ENCODE assay signal across 8 mouse cellular contexts in genomic region chr4:117126675-117127290, GRCm38 (mm10). TPM values are rescaled to one million over a fixed set of nuclear protein-coding genes. Genes with fewer than 3 reads are reported as not detected.
A peak's percentile ranks its signal among the peaks of the same experiment; 100 is the strongest.
DNase-seq lines count a peak whose midpoint lies in the region; ATAC-seq and TF ChIP-seq lines count a peak whose summit lies in the region.

Gene Tctex1d4 (plus strand): TSS chr4:117126794.

- WGBS in heart, embryonic 16.5 days = 77% methylated on average over 9 of the region's 9 CpGs

- ATAC-seq in G1E (ENCODE audit: extremely low read depth, insufficient number of reproducible peaks, low FRiP score, poor library complexity, severe bottlenecking) = no peak
- ATAC-seq in heart, embryonic 16.5 days (replicated peaks; ENCODE audit: extremely low read depth, insufficient read depth, low FRiP score) = no peak
- no peak for ATAC-seq in erythroblast, adult 5-6 weeks (replicated peaks; ENCODE audit: low FRiP score, poor library complexity, severe bottlenecking)

- H3K4me1 ChIP-seq in G1E (ENCODE audit: insufficient read depth, low read depth, low read length) = peaks cover 63% of the 10 kb centered on the region
- H3K4me1 ChIP-seq in heart, embryonic 16.5 days (ENCODE audit: control insufficient read depth, insufficient read depth, low read length) = peaks cover 19% of the 10 kb centered on the region

- intact Hi-C loops in gastrocnemius, adult 2 months (cut with DNase I) = no loop called here

- peak within 1 kb of the TSS; percentile 62 for H3K9ac ChIP-seq in heart, embryonic 16.5 days (ENCODE audit: low read length)

- no peaks in the 10 kb centered on the region for H3K9me3 ChIP-seq in G1E (replicated peaks)
- no peaks in the 10 kb centered on the region for H3K9me3 ChIP-seq in heart, embryonic 16.5 days (replicated peaks; ENCODE audit: control insufficient read depth, low read length)

- TF ChIP-seq CTCF in gastrocnemius, adult 2 months (IDR thresholded peaks at IDR 0.05) = no peak
- no peak for TF ChIP-seq CTCF in G1E (IDR thresholded peaks at IDR 0.05; ENCODE audit: low read depth, low read length)

- no peak for DNase-seq in gastrocnemius, adult 2 months
- no peak for DNase-seq in gastrocnemius, postnatal 10 days
- DNase-seq in G1E (ENCODE audit: low spot score) = peak; percentile 48
- peak; percentile 26 to 38 for DNase-seq in lung, postnatal 4 days
- DNase-seq in adrenal gland, postnatal 10 days = no peak
- DNase-seq in layer of hippocampus, adult 8-10 months (ENCODE audit: low spot score in 2 of 2) = no peak

- H3K4me2 ChIP-seq in heart, embryonic 16.5 days (ENCODE audit: low read depth, low read length) = peak within 1 kb of the TSS; percentile 40; the same call in 1 of the 2 replicates

- H3K27ac ChIP-seq in gastrocnemius, adult 2 months = peak within 1 kb of the TSS; percentile 92
- H3K27ac ChIP-seq in heart, embryonic 16.5 days (ENCODE audit: low read length) = peak within 1 kb of the TSS; percentile 94

- peaks cover 57% of the 10 kb centered on the region for H3K36me3 ChIP-seq in G1E (replicated peaks)
- peaks cover 4% of the 10 kb centered on the region; the same call in 1 of the 2 replicates for H3K36me3 ChIP-seq in heart, embryonic 16.5 days (ENCODE audit: control insufficient read depth, insufficient read depth)

- H3K27me3 ChIP-seq in G1E (ENCODE audit: insufficient read depth, low read length) = peaks cover under 1% of the 10 kb centered on the region; the same call in 1 of the 2 replicates
- H3K27me3 ChIP-seq in heart, embryonic 16.5 days (ENCODE audit: control insufficient read depth, insufficient read depth, low read length) = peaks cover 4% of the 10 kb centered on the region; the same call in 1 of the 2 replicates

- peak within 1 kb of the TSS; percentile 54 for H3K4me3 ChIP-seq in gastrocnemius, adult 2 months
- peak within 1 kb of the TSS; percentile 58; the same call in 1 of the 2 replicates for H3K4me3 ChIP-seq in G1E (ENCODE audit: low read depth, low read length)
- no peak within 1 kb of the TSS for H3K4me3 ChIP-seq in heart, embryonic 16.5 days (ENCODE audit: low read length)

RNA-seq across cellular contexts. Expression of gene Tctex1d4, which starts in this region (rescaled TPM):
- total RNA-seq in gastrocnemius, adult 2 months (2021) = not detected
- total RNA-seq in gastrocnemius, postnatal 10 days (2021) = not detected
- total RNA-seq in G1E (2014; fragmentation: Nextera tagmentation) (1.7 TPM in 1 of 2 replicates, not detected in the other), G1E (2017) (1.8 TPM in 2 replicates)
- 2.4 and 3.3 TPM in 2 replicates for polyA plus RNA-seq in G1E (2012)
- polyA plus RNA-seq in heart, embryonic 16.5 days (2015; fragmentation: Nextera tagmentation; extraction: Ambion mirVana) = 0.61 and 0.84 TPM in 2 replicates
- total RNA-seq in adrenal gland, postnatal 10 days (2021) = not detected
- not detected in 2 replicates for total RNA-seq in erythroblast, adult 5-6 weeks (2015; ENCODE audit: low replicate concordance)
- total RNA-seq in erythroblast, adult 5-6 weeks (2017; ENCODE audit: low replicate concordance) = not detected in 2 replicates
- total RNA-seq in layer of hippocampus, adult 8-10 months (2022) = under 1 TPM; 0.74 to 0.81 (median 0.78) TPM

Comparison
In these comparisons a context has a peak if more than half of its experiments do, and no peak if none do; other contexts are left out.
1. DNase-seq: peak in G1E (single experiment) and lung, postnatal 4 days (2 of 2); none in gastrocnemius, adult 2 months (single experiment), gastrocnemius, postnatal 10 days (single experiment), adrenal gland, postnatal 10 days (single experiment) and layer of hippocampus, adult 8-10 months (0 of 2).